Mouse (Mus musculus) stomach, embryonic 15.5 days (tissue): ENCODE results near the gene Tlcd2. TPM values are rescaled to one million over a fixed set of nuclear protein-coding genes. Genes with fewer than 3 reads are reported as not detected.

Experiments used
- ATAC-seq: fragments of 200-750 bp; cut with Nextera tagmentation; 2 replicates; pipeline ENCODE4 v1.8.0; 2017; ENCODE audit warnings: low read depth, moderate number of reproducible peaks, moderate TSS enrichment; ENCODE audit not compliant: insufficient read depth, low FRiP score
- H3K27ac ChIP-seq: fragments of 300-500 bp; sonication (generic); 2 replicates; pipeline ENCODE4 v1.5.1; 2015; ENCODE audit warnings: mild to moderate bottlenecking, inconsistent platforms
- H3K27me3 ChIP-seq: fragments of 300-500 bp; sonication (generic); replicated peaks from 2 replicates; pipeline ENCODE4 v1.6.1; 2015; ENCODE audit warnings: inconsistent platforms
- H3K36me3 ChIP-seq: fragments of 300-500 bp; sonication (generic); 2 replicates; pipeline ENCODE4 v1.6.1; 2015; ENCODE audit warnings: inconsistent platforms
- H3K4me1 ChIP-seq: fragments of 300-500 bp; sonication (generic); 2 replicates; pipeline ENCODE4 v1.6.1; 2015; ENCODE audit warnings: inconsistent platforms
- H3K4me2 ChIP-seq: fragments of 300-500 bp; sonication (generic); 2 replicates; pipeline ENCODE4 v1.6.1; 2015; ENCODE audit warnings: mild to moderate bottlenecking, inconsistent platforms
- H3K4me3 ChIP-seq: fragments of 300-500 bp; sonication (generic); replicated peaks from 2 replicates; pipeline ENCODE4 v1.5.1; 2015; ENCODE audit warnings: inconsistent platforms
- H3K9ac ChIP-seq: fragments of 300-500 bp; sonication (generic); 2 replicates; pipeline ENCODE4 v1.6.1; 2015; ENCODE audit warnings: inconsistent platforms
- H3K9me3 ChIP-seq: fragments of 300-500 bp; sonication (generic); 2 replicates; pipeline ENCODE4 v1.6.1; 2016; ENCODE audit warnings: inconsistent platforms
- WGBS: fragments of 180-500 bp; shearing (Covaris S2); methylation state at CpG from one replicate; pipeline ENCODE4 v1.1.7; 2015; 5-methylcytosine and 5-hydroxymethylcytosine counted together
- polyA plus RNA-seq: library from polyadenylated mRNA; unstranded; fragments of >200 nt; fragmentation: Nextera tagmentation; extraction: Ambion mirVana; gene quantifications from 2 replicates; pipeline ENCODE4 v1.2.1, GENCODE M21; 2015

Gene Tlcd2
- polyA plus RNA-seq, 1 experiment from 2014 or later: 22.3 TPM

DNA sequence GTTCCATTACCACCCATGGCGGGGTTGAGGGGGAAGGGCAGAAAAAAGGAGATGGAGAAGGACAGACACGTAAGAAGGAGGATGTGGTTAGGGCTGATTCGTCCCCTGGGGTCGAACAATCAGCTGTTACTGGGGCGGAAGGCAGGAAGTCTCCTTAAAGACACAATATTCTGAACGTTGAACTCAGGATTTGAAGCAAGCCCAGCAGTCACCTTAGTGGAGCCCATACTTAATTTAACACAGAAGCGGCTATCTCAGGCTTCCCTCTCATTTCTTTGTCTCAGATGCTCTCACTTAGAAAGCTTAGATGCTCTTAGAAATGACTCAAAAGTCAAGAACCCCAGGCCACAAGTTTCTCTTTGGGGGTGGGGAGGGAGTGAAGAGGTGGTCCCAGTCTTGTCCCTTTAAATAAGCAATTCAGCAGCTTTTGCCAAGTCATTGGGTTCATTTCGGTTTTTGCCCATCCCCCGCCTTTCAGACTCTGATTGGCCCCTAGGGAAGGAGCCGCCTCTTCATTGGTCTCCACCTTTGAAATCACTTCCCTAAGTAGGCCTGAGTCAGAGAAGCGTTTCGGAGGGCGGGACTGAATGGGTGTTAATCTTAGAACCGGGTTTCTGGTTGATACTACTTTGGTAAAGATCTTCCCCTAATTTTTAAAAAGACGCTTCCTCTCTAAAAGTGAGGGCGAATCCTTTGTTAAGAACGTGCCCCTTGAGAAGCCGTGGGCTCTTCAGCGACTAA, 1.2 kb upstream of the Tlcd2 start:
- 5% methylated on average over 19 of the region's 19 CpGs for WGBS
- Histone ChIP-seq H3K27me3 (no peaks in the 10 kb centered on the region), H3K36me3 (peaks cover 2% of the 10 kb centered on the region; the same call in 1 of the 2 replicates), H3K4me3 (peak overlapping the region; percentile 43), H3K9me3 (no peaks in the 10 kb centered on the region), H3K27ac (peak overlapping the region; percentile 98), H3K4me2 (peak overlapping the region; percentile 72), H3K4me1 (peaks cover 33% of the 10 kb centered on the region), H3K9ac (peak overlapping the region; percentile 13; the same call in 1 of the 2 replicates)
- peak; percentile 47; the same call in 1 of the 2 replicates for ATAC-seq

GRCm38 (mm10) chr11:75461743-75462252, 283 bp downstream of the Tlcd2 start:
- no peak for ATAC-seq
- Histone ChIP-seq H3K36me3 (peaks cover 10% of the 10 kb centered on the region; the same call in 1 of the 2 replicates), H3K4me1 (peaks cover 33% of the 10 kb centered on the region), H3K4me2 (peak overlapping the region; percentile 98), H3K27me3 (no peaks in the 10 kb centered on the region), H3K4me3 (peak overlapping the region; percentile 83), H3K9me3 (no peaks in the 10 kb centered on the region), H3K9ac (peak overlapping the region; percentile 48), H3K27ac (peak overlapping the region; percentile 94)
- WGBS: under 1% methylated on average over 29 of the region's 30 CpGs

GRCm38 (mm10) chr11:75462253-75462783, 803 bp downstream of the Tlcd2 start:
- WGBS: 2% methylated on average over 16 of the region's 16 CpGs
- Histone ChIP-seq H3K9me3 (no peaks in the 10 kb centered on the region), H3K36me3 (peaks cover 10% of the 10 kb centered on the region; the same call in 1 of the 2 replicates), H3K27ac (peak overlapping the region; percentile 94), H3K9ac (peak overlapping the region; percentile 48), H3K4me3 (peak overlapping the region; percentile 83), H3K4me1 (peaks cover 37% of the 10 kb centered on the region), H3K4me2 (peak overlapping the region; percentile 98), H3K27me3 (no peaks in the 10 kb centered on the region)
- peak; percentile 14; the same call in 1 of the 2 replicates for ATAC-seq

DNA sequence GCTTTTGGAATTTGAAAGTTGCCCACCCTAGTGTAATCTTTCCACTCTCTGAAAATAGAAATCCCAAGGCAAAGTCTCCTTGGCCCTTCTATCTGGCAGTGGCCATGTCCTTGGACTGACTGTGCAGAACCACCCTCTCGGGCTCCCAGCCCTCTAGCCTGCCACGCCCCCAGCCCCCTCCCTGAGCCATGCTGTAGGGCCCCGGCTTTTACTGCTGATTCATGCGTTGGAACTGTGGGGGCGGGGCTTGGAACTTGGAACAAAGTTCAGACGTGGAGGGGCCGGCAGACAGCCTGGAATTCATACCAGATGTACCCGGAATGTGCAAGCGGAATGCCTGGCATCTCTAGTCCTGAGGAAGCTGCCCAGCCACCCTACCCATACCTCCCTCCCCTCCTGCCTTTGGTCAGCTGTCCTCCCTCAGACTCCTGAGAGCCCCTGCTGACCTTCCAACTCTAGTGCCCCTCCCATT, 1.4 kb downstream of the Tlcd2 start:
- Histone ChIP-seq H3K9ac (peak overlapping the region; percentile 48; the same call in 1 of the 2 replicates), H3K27me3 (no peaks in the 10 kb centered on the region), H3K9me3 (no peaks in the 10 kb centered on the region), H3K4me1 (peaks cover 37% of the 10 kb centered on the region), H3K4me2 (peak overlapping the region; percentile 98), H3K27ac (peak overlapping the region; percentile 94), H3K36me3 (peaks cover 10% of the 10 kb centered on the region; the same call in 1 of the 2 replicates), H3K4me3 (peak overlapping the region; percentile 83)
- ATAC-seq: peak; percentile 64
- WGBS: 3% methylated on average over 9 of the region's 9 CpGs

- no peaks in the 10 kb centered on the region for H3K27me3 ChIP-seq
- peaks cover 10% of the 10 kb centered on the region; the same call in 1 of the 2 replicates for H3K36me3 ChIP-seq
- no peak overlapping the region for H3K9ac ChIP-seq
- no peaks in the 10 kb centered on the region for H3K9me3 ChIP-seq
- ATAC-seq: no peak
- 65% methylated on average over 4 of the region's 4 CpGs for WGBS
- peak overlapping the region; percentile 94 for H3K27ac ChIP-seq
- H3K4me3 ChIP-seq: peak overlapping the region; percentile 83
- peak overlapping the region; percentile 98 for H3K4me2 ChIP-seq
- peaks cover 43% of the 10 kb centered on the region for H3K4me1 ChIP-seq
Observed at GRCm38 (mm10) chr11:75463624-75464023, 2.1 kb downstream of the Tlcd2 start.

DNA sequence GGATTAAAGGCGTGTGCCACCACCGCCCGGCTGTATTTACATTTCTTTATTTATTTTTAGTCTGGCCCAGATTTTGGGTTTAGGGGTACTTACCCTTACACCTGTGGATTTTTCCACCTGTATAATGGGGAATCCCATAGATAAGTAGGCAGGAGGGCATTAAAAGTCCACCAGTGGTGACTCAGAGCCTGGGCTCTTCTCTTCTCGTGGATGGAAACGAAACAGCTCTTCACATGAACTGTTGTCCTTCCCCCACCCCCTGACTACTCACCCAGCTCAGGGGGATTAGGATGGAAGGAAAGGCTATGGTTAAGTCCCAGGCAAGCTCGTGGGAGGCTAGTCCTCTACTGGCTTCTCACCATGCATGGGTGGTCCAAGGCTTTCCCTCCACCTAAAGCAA, 2.9 kb downstream of the Tlcd2 start:
- no peaks in the 10 kb centered on the region for H3K9me3 ChIP-seq
- H3K4me1 ChIP-seq: peaks cover 42% of the 10 kb centered on the region
- H3K4me2 ChIP-seq: no peak overlapping the region
- no peak overlapping the region for H3K27ac ChIP-seq
- 88% methylated on average over 6 of the region's 6 CpGs for WGBS
- ATAC-seq: no peak
- H3K4me3 ChIP-seq: no peak overlapping the region
- no peak overlapping the region for H3K9ac ChIP-seq
- H3K36me3 ChIP-seq: peaks cover 10% of the 10 kb centered on the region; the same call in 1 of the 2 replicates
- no peaks in the 10 kb centered on the region for H3K27me3 ChIP-seq

GRCm38 (mm10) chr11:75465051-75465450, 3.5 kb downstream of the Tlcd2 start:
- Histone ChIP-seq H3K27ac (no peak overlapping the region), H3K36me3 (peaks cover 10% of the 10 kb centered on the region; the same call in 1 of the 2 replicates), H3K4me2 (no peak overlapping the region), H3K9ac (no peak overlapping the region), H3K27me3 (no peaks in the 10 kb centered on the region), H3K4me1 (peaks cover 36% of the 10 kb centered on the region), H3K4me3 (no peak overlapping the region), H3K9me3 (no peaks in the 10 kb centered on the region)
- no peak for ATAC-seq
- 88% methylated on average over 6 of the region's 6 CpGs for WGBS

DNA sequence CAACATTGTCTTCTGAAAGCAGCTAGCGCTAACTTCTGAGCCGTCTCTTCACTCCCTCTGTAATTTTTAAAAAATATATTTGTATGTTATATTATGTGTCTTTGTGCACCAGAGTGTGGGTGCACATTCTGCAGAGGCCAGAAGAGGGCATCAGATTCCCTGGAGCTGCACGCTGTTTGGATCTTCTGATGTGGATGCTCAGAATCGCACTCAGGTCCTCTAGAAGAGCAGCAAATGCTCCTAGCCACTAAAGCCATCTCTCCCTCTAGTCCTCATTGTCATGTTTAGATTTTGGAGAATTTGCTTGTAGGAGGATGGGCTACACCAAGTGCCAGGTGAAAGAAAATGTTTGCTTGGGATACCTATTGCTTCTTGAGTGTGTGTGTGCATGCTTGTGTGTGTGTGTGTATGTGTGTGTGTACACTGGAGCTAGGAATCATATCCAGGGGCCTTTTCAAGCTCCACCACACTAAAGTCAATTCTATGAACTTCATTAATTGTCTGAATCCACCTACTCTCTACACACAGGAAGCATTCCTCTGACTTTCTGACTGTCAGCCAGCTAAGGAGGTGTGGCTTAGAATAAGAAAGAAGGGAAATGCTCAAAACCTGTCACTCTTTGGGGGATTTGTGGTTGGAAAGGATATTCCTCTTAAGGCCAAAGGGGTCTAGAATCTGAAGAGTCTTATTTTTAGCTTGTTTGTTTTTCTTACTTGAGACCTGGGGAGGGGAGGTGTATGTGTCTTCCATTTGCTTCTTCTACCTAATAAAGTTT, 5.4 kb downstream of the Tlcd2 start:
- Histone ChIP-seq H3K27me3 (no peaks in the 10 kb centered on the region), H3K4me3 (no peak overlapping the region), H3K4me1 (peaks cover 33% of the 10 kb centered on the region), H3K9ac (no peak overlapping the region), H3K9me3 (no peaks in the 10 kb centered on the region), H3K36me3 (peaks cover 10% of the 10 kb centered on the region; the same call in 1 of the 2 replicates), H3K4me2 (no peak overlapping the region; the same call in 1 of the 2 replicates), H3K27ac (no peak overlapping the region)
- no peak for ATAC-seq
- WGBS: 97% methylated on average over 4 of the region's 4 CpGs

- H3K36me3 ChIP-seq: peaks cover 10% of the 10 kb centered on the region; the same call in 1 of the 2 replicates
- peak overlapping the region; percentile 56 for H3K4me3 ChIP-seq
- H3K9ac ChIP-seq: peak overlapping the region; percentile 52; the same call in 1 of the 2 replicates
- ATAC-seq: peak; percentile 75
- peaks cover 26% of the 10 kb centered on the region for H3K4me1 ChIP-seq
- 0 out of 2 replicates have a peak overlapping the region, but pooled peaks have one; percentile 16 for H3K27ac ChIP-seq
- peak overlapping the region; percentile 90 for H3K4me2 ChIP-seq
- H3K27me3 ChIP-seq: no peaks in the 10 kb centered on the region
- H3K9me3 ChIP-seq: no peaks in the 10 kb centered on the region
- 14% methylated on average over 19 of the region's 19 CpGs for WGBS
Observed at GRCm38 (mm10) chr11:75467512-75468215, 6.1 kb downstream of the Tlcd2 start.

GRCm38 (mm10) chr11:75468410-75468809, 6.9 kb downstream of the Tlcd2 start:
- no peak overlapping the region; the same call in 1 of the 2 replicates for H3K27ac ChIP-seq
- peak overlapping the region; percentile 56 for H3K4me3 ChIP-seq
- peaks cover 19% of the 10 kb centered on the region for H3K4me1 ChIP-seq
- H3K9me3 ChIP-seq: no peaks in the 10 kb centered on the region
- H3K36me3 ChIP-seq: peaks cover 10% of the 10 kb centered on the region; the same call in 1 of the 2 replicates
- H3K27me3 ChIP-seq: no peaks in the 10 kb centered on the region
- H3K4me2 ChIP-seq: peak overlapping the region; percentile 90
- 59% methylated on average over 7 of the region's 7 CpGs for WGBS
- peak overlapping the region; percentile 52; the same call in 1 of the 2 replicates for H3K9ac ChIP-seq
- ATAC-seq: no peak

GRCm38 (mm10) chr11:75469261-75469660, 7.7 kb downstream of the Tlcd2 start:
- H3K27ac ChIP-seq: no peak overlapping the region
- no peak for ATAC-seq
- H3K4me1 ChIP-seq: peaks cover 15% of the 10 kb centered on the region
- H3K4me3 ChIP-seq: no peak overlapping the region
- peaks cover 10% of the 10 kb centered on the region; the same call in 1 of the 2 replicates for H3K36me3 ChIP-seq
- H3K9me3 ChIP-seq: no peaks in the 10 kb centered on the region
- no peak overlapping the region for H3K9ac ChIP-seq
- 91% methylated on average over 4 of the region's 4 CpGs for WGBS
- H3K4me2 ChIP-seq: no peak overlapping the region
- H3K27me3 ChIP-seq: no peaks in the 10 kb centered on the region
